Mouse (Mus musculus): ENCODE results near the gene Igflr1. TPM values are rescaled to one million over a fixed set of nuclear protein-coding genes. Genes with fewer than 3 reads are reported as not detected.

Igflr1 gene
- polyA plus RNA-seq, 1 experiment from 2014 or later = 6.0 TPM

DNA sequence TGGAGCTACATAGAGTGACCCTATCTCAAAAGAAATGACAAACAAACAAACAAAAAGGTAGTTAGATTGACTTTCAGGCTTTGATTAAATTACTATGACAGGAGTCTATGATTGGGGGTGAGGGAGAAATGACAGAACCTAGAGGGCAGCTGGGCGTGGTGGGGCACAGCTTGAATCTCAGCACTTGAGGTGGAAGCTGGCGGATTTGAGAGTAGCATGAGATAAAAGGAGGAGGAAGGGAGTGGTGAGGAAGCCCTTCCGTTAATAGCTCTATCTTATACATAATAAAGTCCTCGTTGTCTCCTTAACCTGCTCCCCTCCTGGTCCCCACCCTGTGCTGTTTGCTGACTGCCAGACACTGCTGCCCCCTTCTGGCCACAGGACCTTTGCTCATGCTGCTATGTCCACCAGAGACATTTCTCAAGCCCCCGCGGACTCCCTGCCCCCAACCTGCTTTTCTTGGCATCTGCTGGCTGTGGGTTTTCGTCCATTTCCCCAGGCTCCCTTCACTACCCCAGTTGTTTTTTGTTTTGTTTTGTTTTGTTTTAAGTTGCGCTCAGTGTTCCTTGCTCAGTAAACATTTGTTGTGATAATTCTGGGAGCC, 42.6 kb downstream of the Igflr1 start:
- no peaks in the 10 kb centered on the region for H3K4me1 ChIP-seq (replicated peaks)
- H3K4me2 ChIP-seq = no peak overlapping the region
- no peak overlapping the region for H3K9ac ChIP-seq
- ATAC-seq (ENCODE audit: low read depth) = 0 out of 2 replicates have a peak, but pooled peaks have one; percentile 43
- no peak overlapping the region for H3K4me3 ChIP-seq
- 31% methylated on average over 8 of the region's 8 CpGs for WGBS
- H3K27ac ChIP-seq (replicated peaks) = no peak overlapping the region
- H3K9me3 ChIP-seq = no peaks in the 10 kb centered on the region
- H3K36me3 ChIP-seq = no peaks in the 10 kb centered on the region
- no peaks in the 10 kb centered on the region for H3K27me3 ChIP-seq

DNA sequence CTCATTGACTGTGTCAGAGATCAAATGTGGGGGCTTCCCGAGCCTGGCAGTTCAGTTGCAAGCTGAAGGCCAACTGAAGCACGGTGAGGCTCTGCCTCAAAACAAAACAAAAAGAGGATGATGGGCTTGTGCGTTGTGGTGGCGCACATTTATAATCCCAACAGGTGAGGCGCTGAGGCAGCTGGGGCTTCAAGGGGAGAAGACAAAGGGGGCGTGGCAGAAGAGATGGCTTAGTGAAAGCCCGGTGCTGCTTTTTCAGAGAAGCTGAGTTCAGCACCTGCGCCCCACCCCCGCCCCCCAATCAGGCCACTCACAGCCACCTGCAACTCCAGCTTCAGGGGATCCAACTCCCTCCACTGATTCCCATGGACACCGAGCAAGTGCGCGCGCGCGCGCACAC, 43.2 kb downstream of the Igflr1 start:
- Histone ChIP-seq H3K27me3 (no peaks in the 10 kb centered on the region), H3K4me1 (replicated peaks) (no peaks in the 10 kb centered on the region), H3K27ac (replicated peaks) (no peak overlapping the region), H3K36me3 (no peaks in the 10 kb centered on the region), H3K4me3 (no peak overlapping the region), H3K9ac (peak overlapping the region; percentile 22; the same call in 1 of the 2 replicates), H3K9me3 (no peaks in the 10 kb centered on the region), H3K4me2 (no peak overlapping the region)
- 52% methylated on average over 16 of the region's 16 CpGs for WGBS
- no peak for ATAC-seq (ENCODE audit: low read depth)

DNA sequence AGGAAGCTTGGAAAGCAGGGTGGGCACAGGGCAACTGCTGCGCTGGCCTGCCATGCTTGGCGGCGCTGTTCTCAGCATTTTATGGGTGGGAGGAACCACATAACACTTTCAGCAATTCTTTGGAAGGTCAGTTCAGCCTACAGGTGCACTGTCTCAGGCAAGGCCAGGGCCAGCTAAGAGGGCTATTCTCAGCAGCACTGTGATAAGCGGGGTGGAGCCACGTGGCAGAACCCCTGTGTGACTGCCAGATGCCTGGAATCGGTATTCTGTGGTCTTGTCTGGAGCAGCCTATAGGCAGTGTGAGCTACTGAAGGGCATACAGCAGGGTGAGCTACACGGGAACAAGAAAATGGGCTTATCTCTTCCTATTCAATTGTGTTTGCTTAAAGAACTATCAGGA, 44.8 kb downstream of the Igflr1 start:
- Histone ChIP-seq H3K9me3 (no peaks in the 10 kb centered on the region), H3K4me1 (replicated peaks) (no peaks in the 10 kb centered on the region), H3K9ac (no peak overlapping the region), H3K27ac (replicated peaks) (no peak overlapping the region), H3K4me3 (no peak overlapping the region), H3K27me3 (no peaks in the 10 kb centered on the region), H3K36me3 (no peaks in the 10 kb centered on the region), H3K4me2 (no peak overlapping the region)
- ATAC-seq (ENCODE audit: low read depth) = no peak
- 59% methylated on average over 7 of the region's 7 CpGs for WGBS

DNA sequence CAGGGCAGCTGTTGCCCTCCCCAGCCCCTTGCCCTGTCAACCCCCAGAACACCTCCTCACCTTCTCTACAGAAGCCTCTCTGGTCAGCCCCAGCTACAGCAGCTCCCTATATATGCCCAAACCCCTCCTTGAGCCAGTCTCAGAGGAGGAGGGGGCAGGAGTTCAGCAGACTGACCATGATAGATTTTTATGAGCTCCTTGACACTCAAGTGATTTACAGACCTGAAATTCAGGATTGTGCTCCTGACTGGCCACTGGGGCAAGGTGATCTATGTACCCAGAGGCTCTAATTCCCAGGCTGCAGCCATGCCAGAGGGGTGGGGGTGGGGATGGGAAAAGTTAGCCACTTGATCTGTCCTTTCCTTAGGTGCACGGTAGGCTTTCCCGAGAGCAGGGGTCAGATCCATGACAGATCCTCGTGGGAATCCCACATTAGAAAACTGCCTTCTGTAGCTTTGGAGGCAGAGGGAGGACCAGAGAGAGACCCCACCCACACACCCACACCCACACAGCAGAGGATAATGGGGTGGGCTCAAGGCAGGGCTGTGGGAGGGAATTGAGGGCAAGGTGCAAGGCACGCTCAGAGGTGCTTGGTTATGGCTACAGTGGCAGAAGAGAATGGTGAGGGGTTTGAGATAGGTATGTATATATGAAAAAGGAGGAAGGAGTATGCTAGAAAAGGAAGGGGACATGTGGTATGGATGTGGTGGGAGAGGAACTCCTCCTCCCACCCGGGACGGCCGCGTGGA, 47.6 kb downstream of the Igflr1 start, which contains the start of gene Upk1a:
Gene Upk1a, minus strand, starts transcription at position 194 of the 749 bp plus-strand sequence.
- no peaks in the 10 kb centered on the region for H3K9me3 ChIP-seq
- H3K27ac ChIP-seq (replicated peaks) = no peak within 1 kb of the TSS
- ATAC-seq (ENCODE audit: low read depth) = no peak
- H3K9ac ChIP-seq = peak within 1 kb of the TSS; percentile 22; the same call in 1 of the 2 replicates
- no peak within 1 kb of the TSS for H3K4me3 ChIP-seq
- H3K4me1 ChIP-seq (replicated peaks) = no peaks in the 10 kb centered on the region
- no peaks in the 10 kb centered on the region for H3K27me3 ChIP-seq
- H3K36me3 ChIP-seq = peaks cover 25% of the 10 kb centered on the region
- H3K4me2 ChIP-seq = no peak within 1 kb of the TSS
- 73% methylated on average over 8 of the region's 8 CpGs for WGBS

DNA sequence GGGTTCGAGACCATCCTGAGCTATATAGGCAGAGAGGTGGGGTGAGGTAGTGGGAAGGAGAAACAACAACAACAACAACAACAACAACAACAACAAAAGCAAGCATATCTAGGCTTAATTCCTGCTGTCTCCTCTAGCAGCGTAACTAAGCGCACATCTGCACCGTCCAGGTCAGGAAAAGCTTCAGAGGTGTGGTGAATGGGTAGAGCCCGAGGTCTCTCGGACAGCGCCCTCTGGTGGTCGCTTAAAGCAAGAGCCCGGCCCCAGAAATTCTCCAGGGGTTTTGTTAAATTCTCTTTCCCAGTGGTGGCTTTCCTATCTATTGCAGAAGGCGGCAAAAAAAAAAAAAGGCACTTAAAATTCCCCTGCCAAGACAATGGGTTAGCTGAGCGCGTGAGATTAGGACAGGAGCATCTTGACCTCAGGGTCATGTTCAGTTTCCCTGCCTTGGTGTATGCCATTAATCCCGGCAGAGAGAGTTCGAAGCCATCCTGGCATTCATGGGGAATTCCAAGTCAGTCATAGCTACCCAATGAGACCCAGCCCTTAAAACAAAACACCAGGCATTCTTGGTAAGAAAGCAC, 48.4 kb downstream of the Igflr1 start:
- Histone ChIP-seq H3K36me3 (peaks cover 33% of the 10 kb centered on the region), H3K27ac (replicated peaks) (no peak overlapping the region), H3K9ac (peak overlapping the region; percentile 22; the same call in 1 of the 2 replicates), H3K27me3 (no peaks in the 10 kb centered on the region), H3K9me3 (no peaks in the 10 kb centered on the region), H3K4me3 (no peak overlapping the region), H3K4me1 (replicated peaks) (no peaks in the 10 kb centered on the region), H3K4me2 (no peak overlapping the region)
- 23% methylated on average over 14 of the region's 14 CpGs for WGBS
- 0 out of 2 replicates have a peak, but pooled peaks have one; percentile 40 for ATAC-seq (ENCODE audit: low read depth)

DNA sequence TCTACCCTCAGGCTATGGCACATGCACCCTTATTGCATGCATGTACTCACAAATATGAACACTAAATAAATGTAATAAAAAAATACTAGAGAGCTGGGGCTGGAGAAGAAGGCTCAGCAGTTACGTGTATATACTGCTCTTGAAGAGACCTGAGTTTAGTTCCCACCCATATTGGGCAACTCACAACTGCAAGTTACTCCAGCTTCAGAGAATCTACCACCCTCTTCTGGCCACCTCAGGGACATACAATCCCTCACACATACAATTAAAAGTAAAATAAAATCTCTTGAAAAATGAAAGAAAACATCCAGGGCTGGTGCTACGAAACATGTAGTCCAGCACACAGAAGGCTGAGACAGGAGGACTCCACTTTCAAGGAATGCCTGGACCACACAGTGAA, 49.2 kb downstream of the Igflr1 start:
- ATAC-seq (ENCODE audit: low read depth) = no peak
- Histone ChIP-seq H3K27me3 (no peaks in the 10 kb centered on the region), H3K27ac (replicated peaks) (no peak overlapping the region), H3K4me3 (no peak overlapping the region), H3K4me1 (replicated peaks) (no peaks in the 10 kb centered on the region), H3K9ac (no peak overlapping the region), H3K9me3 (no peaks in the 10 kb centered on the region), H3K4me2 (no peak overlapping the region), H3K36me3 (peaks cover 41% of the 10 kb centered on the region)
- WGBS = 87% methylated on average over 2 of the region's 2 CpGs

DNA sequence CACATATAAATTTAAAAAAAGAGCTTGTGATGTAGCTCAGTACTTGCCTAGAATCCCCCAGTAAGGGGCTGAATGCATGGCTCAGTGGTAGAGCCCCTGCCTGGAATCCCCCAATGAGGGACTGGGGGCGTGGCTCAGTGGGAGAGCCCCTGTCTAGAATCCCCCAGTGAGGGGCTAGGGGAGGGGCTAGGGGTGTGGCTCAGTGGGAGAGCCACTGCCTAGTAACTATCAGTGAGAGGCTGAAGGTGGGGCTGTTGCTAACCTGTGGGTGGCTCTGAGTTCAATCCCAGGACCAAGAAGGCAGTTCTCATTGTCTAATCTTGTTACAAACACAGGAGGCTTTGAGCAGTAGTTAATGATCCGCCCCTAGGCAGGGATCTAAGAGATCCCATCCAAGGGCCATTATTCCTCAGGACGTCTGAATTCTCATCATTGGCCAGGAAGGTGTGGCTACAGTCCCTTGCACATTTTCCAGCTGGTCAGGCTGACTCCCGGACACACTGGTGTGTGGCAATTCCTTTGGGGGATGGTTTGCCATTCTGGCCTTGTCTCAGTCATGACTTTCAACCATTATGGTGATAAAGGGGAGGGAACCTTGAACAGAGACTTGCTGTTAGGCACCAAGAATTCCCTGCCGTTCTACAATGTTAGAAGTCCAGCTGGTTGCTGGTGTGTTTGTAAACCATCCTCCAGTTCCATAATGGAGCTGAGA, 50.0 kb downstream of the Igflr1 start:
- Histone ChIP-seq H3K4me1 (replicated peaks) (no peaks in the 10 kb centered on the region), H3K27ac (replicated peaks) (no peak overlapping the region), H3K9me3 (no peaks in the 10 kb centered on the region), H3K27me3 (no peaks in the 10 kb centered on the region), H3K36me3 (peaks cover 44% of the 10 kb centered on the region), H3K9ac (no peak overlapping the region), H3K4me2 (no peak overlapping the region), H3K4me3 (no peak overlapping the region)
- ATAC-seq (ENCODE audit: low read depth) = no peak; the same call in 1 of the 2 replicates
- 56% methylated on average over 5 of the region's 5 CpGs for WGBS

Small RNAs within 50 kb of the gene (microRNA-seq; reads per million reads assigned to microRNA genes)
- gene Gm38670 = 0.74 reads per million
- gene Mir3569 = not detected

Other genes with a start within 250 kb of the Igflr1 start
- gene E130208F15Rik, start 243.7 kb upstream of the Igflr1 start, polyA plus RNA-seq (2015; fragmentation: Nextera tagmentation; extraction: Ambion mirVana) = 5.7 TPM in 1 of 2 replicates, not detected in the other
- gene Sdhaf1, start 241.5 kb upstream of the Igflr1 start, polyA plus RNA-seq (2015; fragmentation: Nextera tagmentation; extraction: Ambion mirVana) = 18.0 and 22.9 TPM in 2 replicates
- gene Lrfn3, start 202.7 kb upstream of the Igflr1 start, polyA plus RNA-seq (2015; fragmentation: Nextera tagmentation; extraction: Ambion mirVana) = 10.8 and 12.7 TPM in 2 replicates
- 35.3 and 40.8 TPM in 2 replicates for gene Tyrobp, start 151.7 kb upstream of the Igflr1 start, polyA plus RNA-seq (2015; fragmentation: Nextera tagmentation; extraction: Ambion mirVana)
- 1.0 TPM in 1 of 2 replicates, not detected in the other for gene Hcst, start 145.6 kb upstream of the Igflr1 start, polyA plus RNA-seq (2015; fragmentation: Nextera tagmentation; extraction: Ambion mirVana)
- 1.9 and 2.8 TPM in 2 replicates for gene Nfkbid, start 143.7 kb upstream of the Igflr1 start, polyA plus RNA-seq (2015; fragmentation: Nextera tagmentation; extraction: Ambion mirVana)
- 528 and 571 TPM in 2 replicates for gene Aplp1, start 119.9 kb upstream of the Igflr1 start, polyA plus RNA-seq (2015; fragmentation: Nextera tagmentation; extraction: Ambion mirVana)
- gene Kirrel2, start 107.7 kb upstream of the Igflr1 start, polyA plus RNA-seq (2015; fragmentation: Nextera tagmentation; extraction: Ambion mirVana) = 3.3 and 3.9 TPM in 2 replicates
- gene Nphs1, start 107.1 kb upstream of the Igflr1 start, polyA plus RNA-seq (2015; fragmentation: Nextera tagmentation; extraction: Ambion mirVana) = 0.77 and 1.0 TPM in 2 replicates
- not detected in 2 replicates for gene Prodh2, start 71.8 kb upstream of the Igflr1 start, polyA plus RNA-seq (2015; fragmentation: Nextera tagmentation; extraction: Ambion mirVana)
- 86.8 and 95.2 TPM in 2 replicates for gene Arhgap33, start 30.4 kb upstream of the Igflr1 start, polyA plus RNA-seq (2015; fragmentation: Nextera tagmentation; extraction: Ambion mirVana)
- 6.6 TPM in 2 replicates for gene Hspb6, start 13.2 kb upstream of the Igflr1 start, polyA plus RNA-seq (2015; fragmentation: Nextera tagmentation; extraction: Ambion mirVana)
- 6.7 and 8.6 TPM in 2 replicates for gene Proser3, start 13.1 kb upstream of the Igflr1 start, polyA plus RNA-seq (2015; fragmentation: Nextera tagmentation; extraction: Ambion mirVana)
- gene Lin37, start 5.6 kb upstream of the Igflr1 start, polyA plus RNA-seq (2015; fragmentation: Nextera tagmentation; extraction: Ambion mirVana) = 60.9 and 62.9 TPM in 2 replicates
- 92.6 and 113 TPM in 2 replicates for gene U2af1l4, start 2.1 kb upstream of the Igflr1 start, polyA plus RNA-seq (2015; fragmentation: Nextera tagmentation; extraction: Ambion mirVana)
- gene Gm49396, start 2.1 kb upstream of the Igflr1 start, polyA plus RNA-seq (2015; fragmentation: Nextera tagmentation; extraction: Ambion mirVana) = 14.5 and 15.1 TPM in 2 replicates
- 126 and 147 TPM in 2 replicates for gene Psenen, start 1.8 kb upstream of the Igflr1 start, polyA plus RNA-seq (2015; fragmentation: Nextera tagmentation; extraction: Ambion mirVana)
- gene Kmt2b, start 23.3 kb downstream of the Igflr1 start, polyA plus RNA-seq (2015; fragmentation: Nextera tagmentation; extraction: Ambion mirVana) = 9.0 and 9.9 TPM in 2 replicates
- 0.36 and 0.50 TPM in 2 replicates for gene Zbtb32, start 33.5 kb downstream of the Igflr1 start, polyA plus RNA-seq (2015; fragmentation: Nextera tagmentation; extraction: Ambion mirVana)
- gene Upk1a, start 47.4 kb downstream of the Igflr1 start, polyA plus RNA-seq (2015; fragmentation: Nextera tagmentation; extraction: Ambion mirVana) = 0.49 and 0.62 TPM in 2 replicates
- gene Cox6b1, start 60.7 kb downstream of the Igflr1 start, polyA plus RNA-seq (2015; fragmentation: Nextera tagmentation; extraction: Ambion mirVana) = 1,295 and 1,305 TPM in 2 replicates
- gene Etv2, start 70.4 kb downstream of the Igflr1 start, polyA plus RNA-seq (2015; fragmentation: Nextera tagmentation; extraction: Ambion mirVana) = not detected in 2 replicates
- gene Rbm42, start 84.9 kb downstream of the Igflr1 start, polyA plus RNA-seq (2015; fragmentation: Nextera tagmentation; extraction: Ambion mirVana) = 137 and 142 TPM in 2 replicates
- gene Haus5, start 99.6 kb downstream of the Igflr1 start, polyA plus RNA-seq (2015; fragmentation: Nextera tagmentation; extraction: Ambion mirVana) = 22.0 and 22.7 TPM in 2 replicates
- gene Pmis2, start 106.2 kb downstream of the Igflr1 start, polyA plus RNA-seq (2015; fragmentation: Nextera tagmentation; extraction: Ambion mirVana) = not detected in 2 replicates
- gene 2200002J24Rik, start 133.5 kb downstream of the Igflr1 start, polyA plus RNA-seq (2015; fragmentation: Nextera tagmentation; extraction: Ambion mirVana) = not detected in 2 replicates
- gene Atp4a, start 146.8 kb downstream of the Igflr1 start, polyA plus RNA-seq (2015; fragmentation: Nextera tagmentation; extraction: Ambion mirVana) = 0.80 and 1.6 TPM in 2 replicates
- 253 and 272 TPM in 2 replicates for gene Tmem147, start 164.1 kb downstream of the Igflr1 start, polyA plus RNA-seq (2015; fragmentation: Nextera tagmentation; extraction: Ambion mirVana)
- 1.6 and 2.9 TPM in 2 replicates for gene Gapdhs, start 178.3 kb downstream of the Igflr1 start, polyA plus RNA-seq (2015; fragmentation: Nextera tagmentation; extraction: Ambion mirVana)
- gene Sbsn, start 186.0 kb downstream of the Igflr1 start, polyA plus RNA-seq (2015; fragmentation: Nextera tagmentation; extraction: Ambion mirVana) = 1.2 and 2.8 TPM in 2 replicates
- 1.0 TPM in 1 of 2 replicates, not detected in the other for gene Dmkn, start 198.3 kb downstream of the Igflr1 start, polyA plus RNA-seq (2015; fragmentation: Nextera tagmentation; extraction: Ambion mirVana)
- gene Krtdap, start 222.5 kb downstream of the Igflr1 start, polyA plus RNA-seq (2015; fragmentation: Nextera tagmentation; extraction: Ambion mirVana) = 0.85 TPM in 1 of 2 replicates, not detected in the other